Mouse (Mus musculus): ENCODE data around the gene Myom3. TPM values are rescaled to one million over a fixed set of nuclear protein-coding genes. Genes with fewer than 3 reads are reported as not detected.

The Myom3 gene
- total RNA-seq, 2 experiments from 2014 or later = 1.4 to 1.5 TPM

DNA sequence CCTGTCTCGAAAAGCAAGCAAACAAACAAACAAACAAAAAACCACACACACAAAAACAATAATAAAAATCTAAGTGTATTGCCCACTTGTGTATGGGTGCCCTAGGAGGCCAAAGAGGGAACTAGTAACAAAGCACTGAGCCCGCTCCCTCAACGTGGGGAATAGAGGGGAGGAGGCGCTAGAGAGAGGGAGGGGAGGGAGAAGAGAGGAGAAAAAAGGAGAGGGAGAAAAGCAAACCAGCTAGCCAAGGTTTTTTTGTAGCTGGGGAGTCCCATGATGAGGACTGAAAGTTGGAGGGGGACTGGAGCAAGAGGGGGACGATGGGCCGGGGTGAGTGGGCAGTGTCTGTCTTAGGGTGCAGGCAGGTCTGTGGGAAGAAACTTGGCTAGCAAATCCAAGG, 95.6 kb downstream of the Myom3 start:
- no peak for DNase-seq (ENCODE audit: low spot score in 2 of 2)

DNA sequence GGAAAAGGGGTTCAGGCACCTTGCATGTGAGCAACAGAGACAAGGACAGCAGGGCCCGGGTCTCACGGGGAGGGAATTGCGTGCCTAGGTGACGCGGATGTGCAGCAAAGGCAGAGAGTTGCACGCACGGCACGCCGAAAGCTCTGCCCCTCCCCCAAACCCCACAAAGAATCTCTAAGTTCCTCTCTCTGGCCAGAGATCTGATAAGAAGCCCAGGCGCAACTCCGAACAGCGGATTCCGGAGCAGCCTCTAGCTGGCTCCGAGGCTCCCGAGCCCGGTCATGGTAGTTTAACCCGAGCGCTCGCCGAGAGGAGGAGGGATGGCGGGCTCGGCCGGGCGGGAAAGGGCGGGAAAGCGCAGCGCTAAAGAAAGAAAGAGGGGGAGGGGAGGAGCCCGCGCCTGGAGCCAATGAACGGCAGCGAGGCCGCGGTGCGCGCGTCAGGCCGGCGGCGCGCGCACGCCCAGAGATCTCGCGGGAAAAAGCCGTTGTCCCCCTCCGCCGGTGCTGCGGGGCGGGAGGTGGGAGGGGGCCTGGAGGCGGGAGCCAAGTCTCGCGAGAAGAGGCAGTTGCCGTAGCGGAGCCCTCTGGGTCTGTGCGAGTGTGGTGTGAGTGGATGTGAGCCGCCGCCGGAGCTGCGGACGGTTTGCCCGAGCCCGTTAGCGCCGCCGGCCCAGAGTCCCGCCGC, 96.2 kb downstream of the Myom3 start, which contains the start of gene Srsf10:
Srsf10 (plus strand) TSS at position 212 of the 687 bp plus-strand sequence.
- DNase-seq (ENCODE audit: low spot score in 2 of 2) = peak; percentile 92 to 94

DNA sequence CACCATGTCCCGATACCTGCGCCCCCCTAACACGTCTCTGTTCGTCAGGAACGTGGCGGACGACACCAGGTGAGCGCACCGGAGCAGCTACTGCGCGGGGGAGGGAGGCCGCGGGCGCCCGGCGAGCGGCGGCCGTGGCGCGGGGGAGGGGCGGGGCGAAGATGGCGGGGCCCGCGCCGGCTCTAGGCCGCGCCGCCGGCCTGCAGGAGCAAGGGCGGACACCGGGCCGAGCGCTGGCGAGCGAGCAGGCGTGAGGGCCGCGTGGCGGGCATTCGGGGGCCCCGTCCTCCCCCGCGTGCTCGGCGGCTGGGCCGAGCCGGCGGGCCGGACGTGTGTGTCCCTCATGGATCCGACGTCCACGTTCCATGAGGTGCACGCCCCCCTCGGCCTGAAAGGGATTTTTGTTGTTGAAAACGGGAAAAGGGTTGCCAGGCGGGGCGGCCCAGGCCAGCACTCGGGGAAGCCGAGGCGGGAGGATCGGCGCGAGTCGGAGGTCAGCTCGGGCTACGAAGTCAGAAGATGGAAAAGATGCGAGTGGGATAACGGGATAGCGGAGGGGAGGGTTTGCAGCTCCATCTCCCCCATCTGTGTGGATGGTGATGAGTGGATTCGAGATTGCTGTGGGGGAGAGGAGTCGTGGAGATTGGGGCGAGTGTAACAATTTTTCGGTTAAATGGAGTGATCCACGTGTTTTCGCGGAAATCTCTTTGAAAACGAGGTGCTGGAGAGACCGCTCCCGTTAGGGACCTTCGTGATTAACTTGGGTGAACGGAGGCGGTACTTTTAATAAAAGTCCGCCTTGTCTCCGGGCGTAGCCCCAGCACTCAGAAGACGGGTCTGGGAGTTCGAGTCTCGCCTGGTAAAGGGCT, 96.9 kb downstream of the Myom3 start:
- DNase-seq (ENCODE audit: low spot score in 2 of 2) = peak; percentile 62 to 70

DNA sequence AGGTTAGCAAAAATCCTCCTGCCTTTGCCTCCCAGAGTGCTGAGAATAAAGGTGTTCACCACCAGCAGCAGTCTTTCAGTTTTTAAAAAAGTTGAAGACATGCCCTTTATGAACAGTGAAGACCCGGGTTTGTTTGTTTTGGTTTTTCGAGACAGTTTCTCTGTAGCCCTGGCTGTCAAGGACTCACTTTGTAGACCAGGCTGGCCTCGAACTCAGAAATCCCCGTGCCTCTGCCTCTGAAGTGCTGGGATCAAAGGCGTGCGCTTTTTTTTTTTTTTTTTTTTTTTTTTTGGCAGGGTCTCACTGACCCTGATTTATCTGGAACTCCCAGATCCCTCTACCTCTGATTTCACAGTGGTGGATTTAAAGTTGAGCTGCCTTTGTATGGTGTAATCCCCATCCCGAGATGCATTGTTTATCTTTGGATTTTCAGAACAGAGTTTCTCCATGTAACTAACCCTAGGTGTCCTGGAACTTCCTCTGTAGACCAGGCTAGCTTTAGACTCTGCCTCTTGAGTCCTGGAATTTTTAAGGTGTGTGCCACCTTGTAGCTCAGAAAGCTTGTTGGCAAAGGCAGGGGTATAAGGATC, 98.2 kb downstream of the Myom3 start:
- no peak for DNase-seq (ENCODE audit: low spot score in 2 of 2)

Other genes starting within 250 kb of the Myom3 start
- under 1 TPM; 0.41 to 0.43 TPM for gene Grhl3, start 186.1 kb upstream of the Myom3 start, total RNA-seq (2021)
- under 1 TPM; 0.19 to 0.37 TPM for gene Ifnlr1, start 73.4 kb upstream of the Myom3 start, total RNA-seq (2021)
- under 1 TPM in 1 of 2 experiments, not detected in 1; 0.12 TPM for gene Il22ra1, start 31.5 kb upstream of the Myom3 start, total RNA-seq (2021)
- 10 to 100 TPM; 78.4 to 85.6 TPM for gene Srsf10, start 96.0 kb downstream of the Myom3 start, total RNA-seq (2021)
- 10 to 100 TPM; 59.5 to 67.2 TPM for gene Pnrc2, start 114.1 kb downstream of the Myom3 start, total RNA-seq (2021)
- under 1 TPM in 1 of 2 experiments, not detected in 1; 0.09 TPM for gene Cnr2, start 135.7 kb downstream of the Myom3 start, total RNA-seq (2021)
- 10 to 100 TPM; 48.9 to 52.6 TPM for gene Fuca1, start 161.0 kb downstream of the Myom3 start, total RNA-seq (2021)
- 10 to 100 TPM; 31.3 to 35.0 TPM for gene Hmgcl, start 186.7 kb downstream of the Myom3 start, total RNA-seq (2021)
- gene Gale, start 204.0 kb downstream of the Myom3 start, total RNA-seq (2021) = 10 to 100 TPM; 26.9 to 29.0 TPM
- 100 to 1,000 TPM; 107 to 111 TPM for gene Lypla2, start 212.9 kb downstream of the Myom3 start, total RNA-seq (2021)
- 10 to 100 TPM; 86.8 to 90.1 TPM for gene Pithd1, start 227.5 kb downstream of the Myom3 start, total RNA-seq (2021)

Data from layer of hippocampus, postnatal 14 days (tissue).